Mouse (Mus musculus) testis, adult 2 months (tissue): ENCODE measurements around the gene Pard3.

Experiments
- CTCF ChIP-seq: fragments of 200-500 bp; IDR thresholded peaks from 2 replicates; pipeline ENCODE4 v1.5.1; 2012; ENCODE audit warnings: low read depth, mild to moderate bottlenecking, inconsistent platforms, low read length, moderate library complexity; ENCODE audit not compliant: control insufficient read depth, insufficient read depth, insufficient replicate concordance
- POLR2A ChIP-seq: fragments of 200-500 bp; IDR thresholded peaks from 2 replicates; pipeline ENCODE4 v1.6.1; 2012; ENCODE audit warnings: low read depth, mild to moderate bottlenecking, inconsistent platforms, low read length, moderate library complexity; ENCODE audit not compliant: control insufficient read depth

- no peak for TF ChIP-seq CTCF
- no peak for TF ChIP-seq POLR2A
Observed at GRCm38 (mm10) chr8:127210621-127211020, 146.9 kb downstream of the Pard3 start.
